Mouse (Mus musculus) stomach, postnatal 0 days (tissue): ENCODE measurements around the gene Syt1.

Experiments used
- CTCF ChIP-seq: IDR thresholded peaks from 2 replicates; pipeline ENCODE4 v1.5.1; 2016; ENCODE audit warnings: antibody characterized with exemption, low read depth, mild to moderate bottlenecking, moderate library complexity
- EP300 ChIP-seq: optimal IDR thresholded peaks from 2 replicates; pipeline ENCODE3; 2016; ENCODE audit warnings: antibody characterized with exemption

- TF ChIP-seq CTCF, result no peak
- TF ChIP-seq EP300, result no peak
These were observed 140.2 kb downstream of the Syt1 start for GRCm38 (mm10) chr10:108870586-108870985.
